Mouse (Mus musculus): ENCODE data around the gene Dstyk.

Dstyk gene

GRCm38 (mm10) chr1:132417319-132418251 is at the start of gene Dstyk:
TSS of gene Dstyk (plus strand) at chr1:132417555.
- peak; percentile 94 for DNase-seq (ENCODE audit: low spot score)

- peak; percentile 91 for DNase-seq (ENCODE audit: low spot score)
Observed at GRCm38 (mm10) chr1:132367692-132368506, 49.5 kb upstream of the Dstyk start.

GRCm38 (mm10) chr1:132370681-132371173 is 46.6 kb upstream of the Dstyk start:
- peak; percentile 57 for DNase-seq (ENCODE audit: low spot score)

- no peak for DNase-seq (ENCODE audit: low spot score)
Observed at GRCm38 (mm10) chr1:132371298-132372081, 45.9 kb upstream of the Dstyk start.

GRCm38 (mm10) chr1:132372354-132372753 is 45.0 kb upstream of the Dstyk start:
- no peak for DNase-seq (ENCODE audit: low spot score)

GRCm38 (mm10) chr1:132372896-132373534 is 44.3 kb upstream of the Dstyk start:
- no peak for DNase-seq (ENCODE audit: low spot score)

GRCm38 (mm10) chr1:132374140-132374872 is 43.0 kb upstream of the Dstyk start:
- peak; percentile 86 for DNase-seq (ENCODE audit: low spot score)

GRCm38 (mm10) chr1:132374873-132375244 is 42.5 kb upstream of the Dstyk start:
- DNase-seq (ENCODE audit: low spot score): no peak

GRCm38 (mm10) chr1:132375256-132375655 is 42.1 kb upstream of the Dstyk start:
- DNase-seq (ENCODE audit: low spot score): no peak

- DNase-seq (ENCODE audit: low spot score): no peak
Observed at GRCm38 (mm10) chr1:132376211-132377054, 40.9 kb upstream of the Dstyk start.

GRCm38 (mm10) chr1:132377055-132377365 is 40.3 kb upstream of the Dstyk start:
- peak; percentile 63 for DNase-seq (ENCODE audit: low spot score)

GRCm38 (mm10) chr1:132377811-132378210 is 39.5 kb upstream of the Dstyk start:
- no peak for DNase-seq (ENCODE audit: low spot score)

- no peak for DNase-seq (ENCODE audit: low spot score)
Observed at GRCm38 (mm10) chr1:132380550-132381100, 36.7 kb upstream of the Dstyk start.

- DNase-seq (ENCODE audit: low spot score): no peak
Observed at GRCm38 (mm10) chr1:132381929-132382328, 35.4 kb upstream of the Dstyk start.

GRCm38 (mm10) chr1:132384001-132384554 is 33.3 kb upstream of the Dstyk start:
- peak; percentile 78 for DNase-seq (ENCODE audit: low spot score)

GRCm38 (mm10) chr1:132385266-132385665 is 32.1 kb upstream of the Dstyk start:
- no peak for DNase-seq (ENCODE audit: low spot score)

GRCm38 (mm10) chr1:132385711-132386110 is 31.6 kb upstream of the Dstyk start:
- DNase-seq (ENCODE audit: low spot score): no peak

- no peak for DNase-seq (ENCODE audit: low spot score)
Observed at GRCm38 (mm10) chr1:132386266-132386665, 31.1 kb upstream of the Dstyk start.

GRCm38 (mm10) chr1:132387943-132388342 is 29.4 kb upstream of the Dstyk start:
- DNase-seq (ENCODE audit: low spot score): no peak

All from lung, postnatal 25 days (tissue).